Mouse (Mus musculus) lung, adult 10 weeks (tissue): ENCODE data around the gene Osr1. TPM values are rescaled to one million over a fixed set of nuclear protein-coding genes. Genes with fewer than 3 reads are reported as not detected.

Experiments used
- polyA plus RNA-seq: library from polyadenylated mRNA; stranded (reverse); fragments of 350-450 nt; fragmentation: Illumina TruSeq; extraction: RNeasy Lipid Tissue Mini Kit (QIAGEN cat#74804); gene quantifications from one replicate; pipeline ENCODE4 v1.2.3, GENCODE M21; 2014; ENCODE audit warnings: low read depth, low replicate concordance; ENCODE audit not compliant: insufficient read depth

Gene Osr1
- 7.4 TPM for polyA plus RNA-seq

GRCm38 (mm10) chr12:9569971-9570370 lies at the start of gene Osr1:
TSS of gene Osr1 (plus strand) at chr12:9570116.

